Mouse (Mus musculus) heart, adult 2 months (tissue): ENCODE data around the gene Palm.

Source experiments
- CTCF ChIP-seq: fragments of 200-600 bp; IDR thresholded peaks from 2 replicates; pipeline ENCODE4 v1.8.1; 2022; ENCODE audit warnings: antibody characterized with exemption, mild to moderate bottlenecking, moderate library complexity
- EP300 ChIP-seq: fragments of 200-500 bp; IDR thresholded peaks from 2 replicates; pipeline ENCODE4 v1.6.1; 2011; ENCODE audit warnings: low read depth, low read length, control low read depth; ENCODE audit not compliant: insufficient read depth

- TF ChIP-seq EP300 (no peak), CTCF (no peak)
Observed at GRCm38 (mm10) chr10:79756660-79757059, 36.7 kb upstream of the Palm start.
